Mouse (Mus musculus): Measurements from ENCODE around the gene Nt5c. TPM values are rescaled to one million over a fixed set of nuclear protein-coding genes. Genes with fewer than 3 reads are reported as not detected.
"Not testable (repeated sequence)": the region's sequence is repeated elsewhere in the genome, so short reads cannot be mapped to it uniquely, and the experiment has no call there.

The Nt5c gene
- total RNA-seq, 2 experiments from 2014 or later: 6.2 to 6.8 TPM

DNA sequence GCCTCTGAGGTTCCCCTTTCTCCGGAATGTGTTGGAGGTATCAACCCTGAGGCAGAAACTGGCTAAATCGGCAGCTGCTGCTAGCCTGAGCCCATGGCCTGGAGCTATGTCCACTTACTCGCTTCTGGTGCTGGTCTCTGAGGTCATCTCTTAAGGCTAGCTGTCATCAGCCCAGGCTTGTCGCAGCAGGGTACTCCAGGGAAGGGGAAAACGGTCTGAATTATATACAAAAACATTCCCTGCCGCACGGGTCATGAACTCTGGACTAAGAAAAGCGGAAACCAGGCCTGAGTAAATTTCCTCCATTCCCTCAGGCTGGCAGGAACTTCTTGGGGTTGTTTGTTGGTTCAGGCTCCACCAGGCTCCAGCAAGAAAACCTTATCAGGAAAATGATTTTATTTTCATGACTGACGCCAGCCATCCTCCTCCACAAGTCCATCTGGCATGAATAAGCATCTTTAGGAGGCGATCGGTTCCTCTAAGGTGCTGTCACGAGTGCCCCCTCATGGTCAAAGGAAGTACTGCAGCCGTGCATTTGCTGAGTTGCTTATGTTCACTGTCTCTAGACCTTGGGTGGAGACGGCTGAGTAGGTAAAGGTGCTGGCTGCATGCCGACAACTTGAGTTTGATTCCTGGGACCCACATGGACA is 17.9 kb downstream of the Nt5c start:
- peak; percentile 93 for DNase-seq (ENCODE audit: low spot score)

- DNase-seq (ENCODE audit: low spot score): no peak
These were observed 19.5 kb downstream of the Nt5c start for GRCm38 (mm10) chr11:115472183-115472582.

DNA sequence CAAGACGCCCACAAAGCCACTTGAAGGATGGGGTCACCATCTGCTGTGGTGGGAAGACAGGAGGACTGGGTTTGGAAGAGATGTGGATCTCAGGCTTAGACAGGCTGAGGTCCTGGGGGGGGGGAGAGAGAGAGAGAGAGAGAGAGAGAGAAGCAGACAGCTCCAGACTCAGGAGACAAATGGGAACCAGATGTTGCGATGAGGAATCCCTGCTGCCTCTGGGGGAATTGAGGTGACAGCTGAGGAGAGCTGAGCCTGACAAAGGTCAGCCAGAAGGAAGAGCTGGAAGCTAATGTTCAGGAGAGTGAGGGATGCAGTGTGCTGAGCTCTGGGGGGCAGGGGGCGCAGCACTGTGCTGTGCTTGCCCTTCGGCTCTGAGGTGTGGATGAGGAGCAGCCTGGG is 24.4 kb downstream of the Nt5c start:
- no peak for DNase-seq (ENCODE audit: low spot score)

DNA sequence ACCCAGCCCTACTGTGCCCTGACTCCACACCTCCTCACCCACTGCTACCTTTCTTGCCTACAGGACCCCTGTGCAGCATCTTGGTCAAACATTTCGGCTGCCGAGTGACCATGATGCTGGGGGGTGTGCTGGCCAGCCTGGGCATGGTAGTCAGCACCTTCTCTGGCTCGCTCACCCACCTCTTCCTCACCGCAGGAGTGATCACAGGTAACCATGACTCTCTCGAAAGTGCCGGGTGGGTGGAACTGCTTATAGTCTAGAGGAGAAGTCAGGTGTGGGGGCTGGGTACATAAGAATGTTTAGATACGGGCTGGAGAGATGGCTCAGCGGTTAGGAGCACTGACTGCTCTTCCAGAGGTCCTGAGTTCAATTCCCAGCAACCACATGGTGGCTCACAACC is 26.8 kb downstream of the Nt5c start:
- no peak for DNase-seq (ENCODE audit: low spot score)

- DNase-seq (ENCODE audit: low spot score): no peak
These were observed 28.3 kb downstream of the Nt5c start for GRCm38 (mm10) chr11:115463397-115463796.

DNA sequence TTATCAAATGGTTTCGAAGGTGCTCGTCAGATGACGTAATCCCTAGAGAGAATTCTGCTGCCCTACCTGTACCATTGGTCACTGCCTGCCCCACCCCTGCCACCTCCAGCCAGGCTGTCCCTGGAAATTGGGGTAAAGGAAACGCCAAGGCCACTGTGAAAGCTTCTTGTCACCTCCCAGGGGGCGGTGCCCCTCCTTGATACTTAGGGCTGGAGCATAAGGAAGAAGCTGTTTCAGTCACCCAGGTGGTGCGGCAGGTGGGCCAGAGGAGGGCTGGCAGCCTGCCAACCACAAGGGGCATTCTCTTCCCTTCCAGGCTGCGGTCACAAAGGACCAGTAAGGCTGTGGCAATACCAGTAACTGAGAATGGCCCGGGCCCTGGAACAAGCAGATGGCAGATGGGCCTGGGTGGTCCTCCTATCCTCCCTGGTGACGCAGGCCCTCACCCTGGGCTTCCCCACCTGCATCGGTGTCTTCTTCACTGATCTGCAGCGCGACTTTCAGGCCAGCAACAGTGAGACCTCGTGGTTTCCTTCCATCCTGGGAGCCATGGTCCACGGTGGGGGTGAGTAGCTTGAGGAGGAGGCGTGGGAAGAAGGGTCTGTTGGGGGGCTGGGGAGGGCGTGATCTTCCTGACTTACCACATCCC is 29.3 kb downstream of the Nt5c start, which contains the start of gene Slc16a5:
TSS of gene Slc16a5 (plus strand) at position 232 of the 649 bp plus-strand sequence.
- no peak for DNase-seq (ENCODE audit: low spot score)

GRCm38 (mm10) chr11:115461846-115462242 is 29.8 kb downstream of the Nt5c start:
- DNase-seq (ENCODE audit: low spot score): no peak

DNA sequence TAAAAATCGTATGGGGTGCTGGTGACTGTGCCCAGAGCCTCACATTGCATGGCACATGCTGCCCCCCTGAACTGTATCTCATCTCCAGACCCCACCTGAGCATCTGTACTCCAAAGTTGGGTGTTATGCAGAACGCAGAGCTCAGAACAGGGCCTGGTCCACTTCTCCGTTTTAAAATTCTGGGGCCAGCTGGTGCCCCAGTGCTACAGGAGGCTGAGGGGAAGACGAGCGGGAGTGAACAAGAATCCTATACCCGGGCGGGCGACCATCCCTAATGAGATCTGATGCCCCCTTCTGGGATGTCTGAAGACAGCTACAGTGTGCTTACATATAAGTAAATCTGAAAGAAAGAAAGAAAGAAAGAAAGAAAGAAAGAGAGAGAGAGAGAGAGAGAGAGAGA is 30.7 kb downstream of the Nt5c start:
- no peak for DNase-seq (ENCODE audit: low spot score)

DNA sequence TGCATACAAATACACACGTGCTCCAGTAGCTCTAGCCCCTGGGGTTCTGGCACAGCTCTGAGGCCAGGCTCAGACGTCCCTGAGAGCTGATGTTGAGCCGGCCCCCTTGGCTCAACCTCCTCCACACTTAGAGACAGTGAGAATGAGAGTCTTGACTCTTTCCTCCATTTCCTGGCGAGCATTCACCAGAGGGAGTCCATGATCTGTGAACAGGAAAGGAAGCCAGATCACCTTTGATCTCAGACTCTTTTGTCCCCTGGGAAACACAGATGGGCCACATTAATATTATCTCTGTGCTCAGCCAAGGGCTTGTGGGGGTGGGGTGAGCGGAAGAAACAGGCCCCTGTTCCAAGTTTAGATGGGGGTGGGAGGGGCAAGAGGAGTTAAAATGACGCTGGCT is 34.3 kb downstream of the Nt5c start:
- DNase-seq (ENCODE audit: low spot score): no peak

DNA sequence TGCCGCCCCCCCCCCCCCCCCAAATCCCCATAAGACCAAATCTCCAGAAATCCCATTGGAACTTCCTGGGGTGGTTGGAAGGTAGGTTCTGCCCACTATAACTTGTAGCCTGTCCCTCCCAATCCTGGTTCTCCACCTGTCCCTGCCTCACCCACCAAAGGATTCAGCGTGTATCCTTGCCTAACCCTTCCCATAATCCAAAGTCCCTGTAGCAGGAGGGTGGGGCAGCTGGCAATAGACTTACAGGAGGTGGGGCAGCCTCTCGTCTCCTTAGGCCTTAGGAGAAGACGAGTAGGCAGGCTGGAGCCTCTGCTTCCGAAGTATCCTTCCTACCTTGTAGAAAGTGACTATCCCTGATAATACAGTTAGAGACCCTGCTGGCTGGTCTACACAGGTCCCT is 35.5 kb downstream of the Nt5c start:
- no peak for DNase-seq (ENCODE audit: low spot score)

GRCm38 (mm10) chr11:115455619-115456018 is 36.0 kb downstream of the Nt5c start:
- DNase-seq (ENCODE audit: low spot score): no peak

GRCm38 (mm10) chr11:115454822-115455221 is 36.8 kb downstream of the Nt5c start:
- DNase-seq (ENCODE audit: low spot score): not testable (repeated sequence)

- no peak for DNase-seq (ENCODE audit: low spot score)
These were observed 38.4 kb downstream of the Nt5c start for GRCm38 (mm10) chr11:115453306-115453705.

- DNase-seq (ENCODE audit: low spot score): no peak
These were observed 39.3 kb downstream of the Nt5c start for GRCm38 (mm10) chr11:115452281-115452860.

DNA sequence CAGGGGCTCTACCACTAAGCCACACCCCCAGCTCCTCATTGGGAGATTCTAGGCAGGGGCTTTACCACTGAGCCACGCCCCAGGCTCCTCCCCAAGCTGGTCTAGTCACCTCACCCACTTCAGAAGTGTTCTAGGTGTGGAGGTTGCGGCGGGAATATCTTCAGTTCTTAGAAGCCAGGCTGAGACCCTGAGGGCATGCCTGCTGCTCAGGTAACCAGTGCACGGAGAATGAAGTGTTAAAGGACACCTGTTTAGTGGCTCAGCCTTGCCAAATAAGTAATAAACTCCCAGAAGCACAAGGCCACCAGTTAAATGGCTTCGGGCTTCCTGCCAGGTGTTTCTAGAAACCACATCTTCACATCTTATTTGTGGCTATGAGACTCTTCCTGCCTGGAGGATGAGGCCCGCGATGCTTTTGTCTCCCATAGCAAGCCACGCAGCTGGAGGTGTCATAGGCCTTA is 39.9 kb downstream of the Nt5c start:
- no peak for DNase-seq (ENCODE audit: low spot score)

- DNase-seq (ENCODE audit: low spot score): no peak
These were observed 41.5 kb downstream of the Nt5c start for GRCm38 (mm10) chr11:115450176-115450575.

- DNase-seq (ENCODE audit: low spot score): no peak
These were observed 42.7 kb downstream of the Nt5c start for GRCm38 (mm10) chr11:115448998-115449397.

DNA sequence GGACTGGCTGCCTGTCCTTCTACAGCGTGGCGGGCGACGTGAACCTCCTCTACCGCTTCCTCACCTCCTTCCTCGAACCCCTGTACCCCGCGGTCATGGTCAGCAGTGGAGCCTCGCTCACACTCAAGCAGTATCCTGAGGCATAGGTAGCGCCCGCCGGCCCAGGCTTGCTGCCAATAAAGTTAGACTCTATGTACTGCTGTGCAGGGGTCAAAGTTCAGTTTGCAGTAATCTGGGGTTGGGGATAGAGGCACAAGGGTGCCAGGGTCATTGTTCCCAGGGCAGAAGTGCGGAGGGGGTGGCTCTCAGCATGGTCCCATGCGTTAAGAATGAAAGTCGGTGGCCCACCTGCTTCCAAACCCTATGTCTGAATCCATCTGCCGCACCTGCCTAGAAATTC is 43.6 kb downstream of the Nt5c start:
- DNase-seq (ENCODE audit: low spot score): no peak

- no peak for DNase-seq (ENCODE audit: low spot score)
These were observed 44.3 kb downstream of the Nt5c start for GRCm38 (mm10) chr11:115447321-115447885.

DNA sequence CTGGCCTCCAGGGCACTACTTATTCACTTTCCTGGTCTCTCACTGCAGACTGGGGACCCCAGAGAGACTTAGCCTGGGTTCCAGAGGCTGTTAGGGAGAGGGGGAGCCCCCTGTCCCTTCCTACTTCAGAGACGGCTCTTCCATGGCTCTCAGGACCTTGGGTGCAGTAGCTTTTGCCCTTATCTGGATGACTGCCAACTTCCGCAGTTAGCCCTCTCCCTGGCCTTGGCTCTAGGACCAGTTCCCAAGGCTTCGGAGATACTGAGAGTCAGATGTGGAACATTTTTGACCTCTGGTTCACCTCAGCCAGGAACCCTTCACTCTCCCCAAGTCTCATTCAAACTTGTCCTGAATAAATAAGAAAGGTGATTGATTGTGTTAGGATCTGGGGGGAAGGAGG is 44.8 kb downstream of the Nt5c start:
- DNase-seq (ENCODE audit: low spot score): no peak

GRCm38 (mm10) chr11:115441417-115441816 is 50.2 kb downstream of the Nt5c start:
- no peak for DNase-seq (ENCODE audit: low spot score)

Measured in gastrocnemius, adult 18-20 months (tissue).